Mouse (Mus musculus): ENCODE data around the gene Serinc5. TPM values are rescaled to one million over a fixed set of nuclear protein-coding genes. Genes with fewer than 3 reads are reported as not detected.
A peak's percentile ranks its signal among the peaks of the same experiment; 100 is the strongest.
"Not testable (repeated sequence)": the region's sequence is repeated elsewhere in the genome, so short reads cannot be mapped to it uniquely, and the experiment has no call there.

Gene Serinc5
- total RNA-seq, 2 experiments from 2014 or later, result 21.2 to 26.8 TPM

GRCm38 (mm10) chr13:92668214-92668985 is 57.5 kb downstream of the Serinc5 start:
- no peak for DNase-seq

- no peak for DNase-seq
These were observed 60.8 kb downstream of the Serinc5 start for GRCm38 (mm10) chr13:92671727-92672126.

- DNase-seq, result no peak
These were observed 63.8 kb downstream of the Serinc5 start for GRCm38 (mm10) chr13:92674676-92675075.

- DNase-seq, result no peak
These were observed 64.4 kb downstream of the Serinc5 start for GRCm38 (mm10) chr13:92675308-92675707.

- DNase-seq, result peak; percentile 29
These were observed 65.2 kb downstream of the Serinc5 start for GRCm38 (mm10) chr13:92675897-92676584.

- no peak for DNase-seq
These were observed 66.8 kb downstream of the Serinc5 start for GRCm38 (mm10) chr13:92677656-92678055.

GRCm38 (mm10) chr13:92679661-92680060 is 68.8 kb downstream of the Serinc5 start:
- no peak for DNase-seq

GRCm38 (mm10) chr13:92681541-92681940 is 70.7 kb downstream of the Serinc5 start:
- DNase-seq, result no peak

GRCm38 (mm10) chr13:92682833-92683232 is 71.9 kb downstream of the Serinc5 start:
- DNase-seq, result no peak

GRCm38 (mm10) chr13:92683464-92683863 is 72.6 kb downstream of the Serinc5 start:
- DNase-seq, result no peak

- no peak for DNase-seq
These were observed 73.4 kb downstream of the Serinc5 start for GRCm38 (mm10) chr13:92684310-92684709.

- DNase-seq, result no peak
These were observed 74.4 kb downstream of the Serinc5 start for GRCm38 (mm10) chr13:92685273-92685672.

GRCm38 (mm10) chr13:92687151-92687550 is 76.3 kb downstream of the Serinc5 start:
- not testable (repeated sequence) for DNase-seq

- no peak for DNase-seq
These were observed 78.2 kb downstream of the Serinc5 start for GRCm38 (mm10) chr13:92689061-92689460.

- DNase-seq, result no peak
These were observed 83.1 kb downstream of the Serinc5 start for GRCm38 (mm10) chr13:92693866-92694550.

- DNase-seq, result no peak
These were observed 85.6 kb downstream of the Serinc5 start for GRCm38 (mm10) chr13:92696491-92696939.

GRCm38 (mm10) chr13:92697141-92697540 is 86.2 kb downstream of the Serinc5 start:
- no peak for DNase-seq

GRCm38 (mm10) chr13:92698781-92699180 is 87.9 kb downstream of the Serinc5 start:
- DNase-seq, result no peak

GRCm38 (mm10) chr13:92699395-92699794 is 88.5 kb downstream of the Serinc5 start:
- no peak for DNase-seq

- DNase-seq, result no peak
These were observed 91.1 kb downstream of the Serinc5 start for GRCm38 (mm10) chr13:92702035-92702434.

GRCm38 (mm10) chr13:92703241-92704027 is 92.5 kb downstream of the Serinc5 start:
- DNase-seq, result peak; percentile 65

GRCm38 (mm10) chr13:92704189-92704588 is 93.3 kb downstream of the Serinc5 start:
- DNase-seq, result no peak

Measured in gastrocnemius, postnatal 10 days (tissue).